Mouse (Mus musculus): Measurements from ENCODE around the gene Thap8.

- TF ChIP-seq CTCF (IDR thresholded peaks at IDR 0.05; ENCODE audit: borderline replicate concordance, insufficient read depth, low read length): no peak
- no peak for TF ChIP-seq POLR2A (IDR thresholded peaks at IDR 0.05; ENCODE audit: low read depth, low read length)
These were observed 26.3 kb downstream of the Thap8 start for GRCm38 (mm10) chr7:30306083-30306779.
